Mouse (Mus musculus) common myeloid progenitor, adult 5-6 weeks (primary cell): ENCODE results near the gene Slc5a4b. TPM values are rescaled to one million over a fixed set of nuclear protein-coding genes. Genes with fewer than 3 reads are reported as not detected.
"Not testable (repeated sequence)": the region's sequence is repeated elsewhere in the genome, so short reads cannot be mapped to it uniquely, and the experiment has no call there.

Source experiments
- ATAC-seq: replicated peaks from 2 replicates; pipeline ENCODE4 v1.8.0; 2016; ENCODE audit warnings: low read depth, mild to moderate bottlenecking, moderate TSS enrichment, inconsistent platforms; ENCODE audit not compliant: poor library complexity, severe bottlenecking
- total RNA-seq: library from RNA; stranded (forward); fragments of 200-1000, 187-1606 nt; gene quantifications from 2 replicates; pipeline ENCODE4 v1.2.3, GENCODE M21; 2017

Slc5a4b gene
- not detected in 2 replicates for total RNA-seq

- ATAC-seq: no peak
Measured at GRCm38 (mm10) chr10:76110861-76111260, at the start of gene Slc5a4b. TSS of gene Slc5a4b (minus strand) at chr10:76110961.

GRCm38 (mm10) chr10:76158009-76158408, 47.2 kb upstream of the Slc5a4b start:
- no peak for ATAC-seq

- no peak for ATAC-seq
Measured at GRCm38 (mm10) chr10:76157528-76157927, 46.8 kb upstream of the Slc5a4b start.

GRCm38 (mm10) chr10:76155911-76156310, 45.1 kb upstream of the Slc5a4b start:
- ATAC-seq: no peak

GRCm38 (mm10) chr10:76147278-76147677, 36.5 kb upstream of the Slc5a4b start, which contains the start of gene Slc5a4a:
TSS of gene Slc5a4a (plus strand) at chr10:76147451.
- ATAC-seq: no peak

- ATAC-seq: no peak
Measured at GRCm38 (mm10) chr10:76146846-76147245, 36.1 kb upstream of the Slc5a4b start.

GRCm38 (mm10) chr10:76136318-76136717, 25.6 kb upstream of the Slc5a4b start:
- ATAC-seq: no peak

GRCm38 (mm10) chr10:76132506-76132905, 21.7 kb upstream of the Slc5a4b start:
- ATAC-seq: no peak

GRCm38 (mm10) chr10:76121495-76121894, 10.7 kb upstream of the Slc5a4b start:
- no peak for ATAC-seq

- ATAC-seq: no peak
Measured at GRCm38 (mm10) chr10:76120124-76120711, 9.5 kb upstream of the Slc5a4b start.

- ATAC-seq: 0 out of 2 replicates have a peak, but pooled peaks have one; percentile 39
Measured at GRCm38 (mm10) chr10:76118741-76119140, 8.0 kb upstream of the Slc5a4b start.

GRCm38 (mm10) chr10:76117966-76118365, 7.2 kb upstream of the Slc5a4b start:
- peak; percentile 98 for ATAC-seq

GRCm38 (mm10) chr10:76097368-76097767, 13.4 kb downstream of the Slc5a4b start:
- ATAC-seq: no peak

GRCm38 (mm10) chr10:76096580-76096979, 14.2 kb downstream of the Slc5a4b start:
- no peak for ATAC-seq

- not testable (repeated sequence) for ATAC-seq
Measured at GRCm38 (mm10) chr10:76077008-76077407, 33.8 kb downstream of the Slc5a4b start.

- ATAC-seq: not testable (repeated sequence)
Measured at GRCm38 (mm10) chr10:76072080-76072479, 38.7 kb downstream of the Slc5a4b start.

GRCm38 (mm10) chr10:76067674-76068613, 42.8 kb downstream of the Slc5a4b start:
- ATAC-seq: no peak

GRCm38 (mm10) chr10:76062439-76062838, 48.3 kb downstream of the Slc5a4b start:
- no peak for ATAC-seq

GRCm38 (mm10) chr10:76051860-76052259, 58.9 kb downstream of the Slc5a4b start:
- ATAC-seq: no peak

GRCm38 (mm10) chr10:76048967-76049366, 61.8 kb downstream of the Slc5a4b start:
- ATAC-seq: no peak
